Mouse (Mus musculus): Measurements from ENCODE around the gene Midn. TPM values are rescaled to one million over a fixed set of nuclear protein-coding genes. Genes with fewer than 3 reads are reported as not detected.

Midn gene
- polyA plus RNA-seq, 1 experiment from 2014 or later: 3.0 TPM

DNA sequence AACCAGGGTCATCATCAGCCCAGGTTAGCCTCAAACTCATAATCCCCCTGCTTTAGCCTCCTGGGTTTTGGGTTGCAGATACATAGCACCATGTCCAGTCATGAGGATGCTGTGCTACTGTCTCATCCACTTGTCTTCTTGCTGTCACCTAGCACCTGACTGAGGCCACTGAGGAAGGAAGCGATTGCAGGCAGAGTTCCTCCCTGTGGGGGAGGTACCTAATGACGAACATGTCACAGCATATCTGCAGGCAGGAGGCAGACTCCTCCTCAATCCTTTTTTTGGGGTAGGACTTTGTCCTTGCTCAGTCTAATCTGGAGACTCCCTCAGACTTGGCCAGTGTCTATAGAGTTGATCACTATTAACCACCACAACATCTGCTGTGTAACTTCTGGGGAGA lies 26.4 kb upstream of the Midn start:
- no peak overlapping the region for H3K4me3 ChIP-seq (ENCODE audit: low read depth, low read length)
- TF ChIP-seq CTCF (IDR thresholded peaks at IDR 0.05; ENCODE audit: low read depth) (no peak), EP300 (IDR thresholded peaks at IDR 0.05; ENCODE audit: low read depth) (no peak)

GRCm38 (mm10) chr10:80123932-80124562 lies 24.0 kb upstream of the Midn start:
- WGBS (ENCODE audit: insufficient replicate concordance): 64% methylated on average over 9 of the region's 9 CpGs
- Histone ChIP-seq H3K4me2 (ENCODE audit: low read depth, low read length) (peak overlapping the region; percentile 56), H3K4me3 (ENCODE audit: low read depth, low read length) (no peak overlapping the region), H3K27me3 (ENCODE audit: insufficient read depth, low read length) (no peaks in the 10 kb centered on the region), H3K36me3 (replicated peaks; ENCODE audit: insufficient read depth, low read length) (peaks cover 76% of the 10 kb centered on the region), H3K4me1 (ENCODE audit: insufficient read depth) (peaks cover 36% of the 10 kb centered on the region), H3K9me3 (ENCODE audit: low read length) (no peaks in the 10 kb centered on the region), H3K27ac (ENCODE audit: low read depth) (peak overlapping the region; percentile 68; the same call in 1 of the 2 replicates), H3K9ac (replicated peaks) (peak overlapping the region; percentile 46)
- peak; percentile 84 for TF ChIP-seq EP300 (IDR thresholded peaks at IDR 0.05; ENCODE audit: low read depth)
- no peak for TF ChIP-seq CTCF (IDR thresholded peaks at IDR 0.05; ENCODE audit: low read depth)
- DNase-seq (no peak), ATAC-seq (peak; percentile 66)

More for the DNA sequence above, 26.4 kb upstream of the Midn start:
- Histone ChIP-seq H3K9me3 (ENCODE audit: low read length) (no peaks in the 10 kb centered on the region), H3K27me3 (ENCODE audit: insufficient read depth, low read length) (no peaks in the 10 kb centered on the region), H3K9ac (replicated peaks) (no peak overlapping the region), H3K36me3 (replicated peaks; ENCODE audit: insufficient read depth, low read length) (peaks cover 68% of the 10 kb centered on the region), H3K4me1 (ENCODE audit: insufficient read depth) (peaks cover 54% of the 10 kb centered on the region), H3K4me2 (ENCODE audit: low read depth, low read length) (no peak overlapping the region), H3K27ac (ENCODE audit: low read depth) (no peak overlapping the region)
- ATAC-seq (no peak), DNase-seq (no peak)
- WGBS (ENCODE audit: insufficient replicate concordance): 49% methylated on average over 2 of the region's 2 CpGs

DNA sequence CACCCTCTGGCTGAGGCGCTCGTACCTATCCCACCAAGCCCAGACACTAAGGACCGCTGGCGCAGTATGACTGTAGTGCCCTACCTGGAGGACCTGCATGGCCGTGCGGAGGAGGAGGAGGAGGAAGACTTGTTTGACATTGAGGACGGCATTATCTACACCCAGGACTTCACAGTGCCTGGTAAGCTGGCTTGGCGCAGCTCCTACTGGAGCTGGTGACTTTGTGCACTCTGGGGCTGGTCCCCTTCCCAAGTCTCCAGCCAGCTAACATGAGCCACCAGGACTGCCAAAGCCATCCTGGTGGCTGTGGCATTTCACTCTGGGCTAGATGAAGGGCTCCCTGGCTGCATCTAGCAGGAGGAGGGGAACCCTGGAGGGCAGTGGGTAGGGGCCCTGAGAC lies 20.2 kb upstream of the Midn start:
- ATAC-seq (no peak), DNase-seq (no peak)
- Histone ChIP-seq H3K4me3 (ENCODE audit: low read depth, low read length) (no peak overlapping the region), H3K4me1 (ENCODE audit: insufficient read depth) (peaks cover 31% of the 10 kb centered on the region), H3K4me2 (ENCODE audit: low read depth, low read length) (no peak overlapping the region), H3K9ac (replicated peaks) (no peak overlapping the region), H3K36me3 (replicated peaks; ENCODE audit: insufficient read depth, low read length) (peaks cover 71% of the 10 kb centered on the region), H3K27ac (ENCODE audit: low read depth) (no peak overlapping the region), H3K27me3 (ENCODE audit: insufficient read depth, low read length) (no peaks in the 10 kb centered on the region), H3K9me3 (ENCODE audit: low read length) (no peaks in the 10 kb centered on the region)
- 94% methylated on average over 8 of the region's 8 CpGs for WGBS (ENCODE audit: insufficient replicate concordance)
- TF ChIP-seq EP300 (IDR thresholded peaks at IDR 0.05; ENCODE audit: low read depth) (no peak), CTCF (IDR thresholded peaks at IDR 0.05; ENCODE audit: low read depth) (no peak)

GRCm38 (mm10) chr10:80129846-80130245 lies 18.2 kb upstream of the Midn start:
- Histone ChIP-seq H3K36me3 (replicated peaks; ENCODE audit: insufficient read depth, low read length) (peaks cover 62% of the 10 kb centered on the region), H3K4me2 (ENCODE audit: low read depth, low read length) (peak overlapping the region; percentile 13; the same call in 1 of the 2 replicates), H3K27ac (ENCODE audit: low read depth) (peak overlapping the region; percentile 66), H3K9ac (replicated peaks) (no peak overlapping the region), H3K4me1 (ENCODE audit: insufficient read depth) (peaks cover 17% of the 10 kb centered on the region), H3K27me3 (ENCODE audit: insufficient read depth, low read length) (no peaks in the 10 kb centered on the region), H3K4me3 (ENCODE audit: low read depth, low read length) (no peak overlapping the region), H3K9me3 (ENCODE audit: low read length) (no peaks in the 10 kb centered on the region)
- DNase-seq (no peak), ATAC-seq (no peak)
- WGBS (ENCODE audit: insufficient replicate concordance): 89% methylated on average over 9 of the region's 9 CpGs
- TF ChIP-seq EP300 (IDR thresholded peaks at IDR 0.05; ENCODE audit: low read depth) (no peak), CTCF (IDR thresholded peaks at IDR 0.05; ENCODE audit: low read depth) (no peak)

- no peak for TF ChIP-seq EP300 (IDR thresholded peaks at IDR 0.05; ENCODE audit: low read depth)
- peak; percentile 36 for TF ChIP-seq CTCF (IDR thresholded peaks at IDR 0.05; ENCODE audit: low read depth)
- Histone ChIP-seq H3K4me2 (ENCODE audit: low read depth, low read length) (peak overlapping the region; percentile 13; the same call in 1 of the 2 replicates), H3K27me3 (ENCODE audit: insufficient read depth, low read length) (no peaks in the 10 kb centered on the region), H3K36me3 (replicated peaks; ENCODE audit: insufficient read depth, low read length) (peaks cover 55% of the 10 kb centered on the region), H3K9ac (replicated peaks) (no peak overlapping the region; the same call in 1 of the 2 replicates), H3K4me1 (ENCODE audit: insufficient read depth) (peaks cover 17% of the 10 kb centered on the region), H3K4me3 (ENCODE audit: low read depth, low read length) (no peak overlapping the region), H3K9me3 (ENCODE audit: low read length) (no peaks in the 10 kb centered on the region), H3K27ac (ENCODE audit: low read depth) (peak overlapping the region; percentile 66)
- DNase-seq (peak; percentile 69), ATAC-seq (peak; percentile 86)
- 70% methylated on average over 18 of the region's 18 CpGs for WGBS (ENCODE audit: insufficient replicate concordance)
These were observed 17.6 kb upstream of the Midn start for GRCm38 (mm10) chr10:80130403-80131031.

DNA sequence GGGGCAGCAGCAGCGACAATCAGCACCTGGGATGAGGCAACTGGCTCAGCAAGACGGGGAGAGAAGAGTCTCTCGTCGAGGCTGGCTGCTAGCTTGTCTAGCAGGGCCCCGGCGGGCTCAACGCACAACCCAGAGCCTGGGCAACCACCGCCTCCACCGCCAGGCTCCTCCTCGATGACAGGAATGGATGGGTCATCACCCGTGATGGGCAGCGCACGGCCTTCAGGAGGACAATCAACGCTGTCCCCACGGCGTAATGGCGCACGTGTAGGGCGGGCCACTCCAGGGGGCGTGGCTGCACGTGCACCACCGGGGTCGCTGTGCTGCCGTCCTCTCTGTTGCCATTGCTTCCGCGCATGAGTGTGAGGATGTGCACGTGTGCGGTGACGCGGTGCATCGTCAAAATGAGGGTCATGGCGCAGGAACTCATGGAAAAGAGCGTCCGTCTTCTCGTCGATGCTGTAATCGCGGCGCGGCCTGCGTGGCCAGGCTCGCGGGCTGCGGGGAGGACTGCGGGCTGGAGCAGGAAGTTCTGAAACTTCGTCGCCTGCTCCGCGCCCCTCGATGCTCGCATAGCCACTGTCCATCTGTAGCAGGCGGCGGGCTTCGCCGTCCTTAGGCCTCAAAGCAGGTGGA lies 16.6 kb upstream of the Midn start:
- Histone ChIP-seq H3K36me3 (replicated peaks; ENCODE audit: insufficient read depth, low read length) (peaks cover 46% of the 10 kb centered on the region), H3K4me3 (ENCODE audit: low read depth, low read length) (no peak overlapping the region), H3K27me3 (ENCODE audit: insufficient read depth, low read length) (peaks cover 4% of the 10 kb centered on the region), H3K9ac (replicated peaks) (peak overlapping the region; percentile 21; the same call in 1 of the 2 replicates), H3K4me1 (ENCODE audit: insufficient read depth) (peaks cover 19% of the 10 kb centered on the region), H3K27ac (ENCODE audit: low read depth) (peak overlapping the region; percentile 48; the same call in 1 of the 2 replicates), H3K4me2 (ENCODE audit: low read depth, low read length) (no peak overlapping the region), H3K9me3 (ENCODE audit: low read length) (no peaks in the 10 kb centered on the region)
- TF ChIP-seq EP300 (IDR thresholded peaks at IDR 0.05; ENCODE audit: low read depth) (no peak), CTCF (IDR thresholded peaks at IDR 0.05; ENCODE audit: low read depth) (no peak)
- 52% methylated on average over 55 of the region's 55 CpGs for WGBS (ENCODE audit: insufficient replicate concordance)
- DNase-seq (no peak), ATAC-seq (no peak)
